Mouse (Mus musculus) granulocyte monocyte progenitor cell, adult 5-6 weeks (primary cell): ENCODE measurements around the gene Lsm14b. TPM values are rescaled to one million over a fixed set of nuclear protein-coding genes. Genes with fewer than 3 reads are reported as not detected.
A peak's percentile ranks its signal among the peaks of the same experiment; 100 is the strongest.

Source experiments
- ATAC-seq: replicated peaks from 2 replicates; pipeline ENCODE4 v1.8.0; 2016; ENCODE audit warnings: mild to moderate bottlenecking, moderate TSS enrichment, inconsistent platforms; ENCODE audit not compliant: poor library complexity, severe bottlenecking
- total RNA-seq, 2 experiments: library from RNA; stranded (forward) in 1 of 2; stranded (reverse) in 1 of 2; fragments of 200-712, 200-1000 nt in 1 of 2; fragments of >200 nt in 1 of 2; fragmentation: Nextera tagmentation in 1 of 2; gene quantifications; 2 replicates each; pipeline ENCODE4 v1.2.3; 2014 to 2017

Lsm14b gene
- total RNA-seq, 2 experiments from 2014 or later, result 11.6 to 20.2 TPM

DNA sequence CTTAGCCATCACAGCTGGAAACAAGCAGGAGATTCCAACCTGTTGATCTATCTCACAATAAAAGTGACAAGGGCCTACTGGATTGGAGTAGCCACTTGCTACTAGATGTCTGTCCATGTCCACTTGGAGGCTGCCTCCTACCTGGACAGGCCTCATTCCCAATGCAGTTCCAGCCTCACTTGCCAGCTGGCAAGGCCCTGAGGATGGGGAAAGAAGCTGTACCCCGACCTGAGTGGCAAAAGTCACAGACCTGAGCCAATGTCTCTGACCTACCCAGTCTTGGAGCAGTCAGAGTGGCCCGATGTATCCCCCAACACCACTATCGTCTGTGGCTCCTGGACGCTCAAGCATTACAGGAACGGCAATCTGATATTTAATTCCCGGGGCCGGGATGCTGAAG, 11.1 kb upstream of the Lsm14b start:
- ATAC-seq, result no peak

DNA sequence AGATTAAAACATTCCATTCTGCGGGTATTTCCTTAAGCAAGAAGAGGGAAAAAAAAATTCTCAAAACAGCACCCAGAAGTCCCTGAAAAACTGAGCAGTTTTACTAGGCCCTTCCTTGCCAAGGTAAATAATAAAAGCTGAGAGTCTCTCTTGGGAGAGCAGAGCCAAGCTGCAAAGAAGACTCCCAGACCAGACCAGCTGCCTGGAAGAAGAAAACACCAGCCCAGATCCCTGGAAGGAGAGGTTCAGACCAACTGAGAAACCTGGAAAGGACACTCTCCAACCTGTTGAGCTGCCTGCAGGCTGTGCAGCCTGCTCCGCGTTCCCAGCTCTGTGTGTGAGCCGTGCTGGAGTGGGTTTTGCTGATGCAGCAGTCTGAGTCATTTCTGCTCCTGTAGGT, 7.2 kb upstream of the Lsm14b start:
- no peak for ATAC-seq

DNA sequence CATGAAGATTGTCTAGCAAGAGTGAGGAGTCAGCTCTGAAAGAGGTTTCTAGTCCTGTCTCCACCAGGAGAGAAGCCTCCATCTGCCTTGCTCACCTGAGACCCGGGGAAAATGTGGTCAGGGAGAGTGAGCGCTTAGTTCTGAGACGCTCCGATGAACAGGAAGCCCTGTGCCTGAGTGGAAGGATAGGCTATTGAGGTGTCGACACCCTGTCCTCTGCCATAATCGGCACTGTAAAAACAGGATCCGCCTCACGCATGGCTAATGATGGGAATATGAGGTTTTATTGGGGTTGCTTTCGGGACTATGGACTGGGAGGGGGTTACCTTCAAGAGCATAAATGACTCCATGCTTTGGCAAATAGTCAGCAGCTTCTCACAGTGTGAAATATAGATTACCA, 6.2 kb upstream of the Lsm14b start:
- ATAC-seq, result no peak

DNA sequence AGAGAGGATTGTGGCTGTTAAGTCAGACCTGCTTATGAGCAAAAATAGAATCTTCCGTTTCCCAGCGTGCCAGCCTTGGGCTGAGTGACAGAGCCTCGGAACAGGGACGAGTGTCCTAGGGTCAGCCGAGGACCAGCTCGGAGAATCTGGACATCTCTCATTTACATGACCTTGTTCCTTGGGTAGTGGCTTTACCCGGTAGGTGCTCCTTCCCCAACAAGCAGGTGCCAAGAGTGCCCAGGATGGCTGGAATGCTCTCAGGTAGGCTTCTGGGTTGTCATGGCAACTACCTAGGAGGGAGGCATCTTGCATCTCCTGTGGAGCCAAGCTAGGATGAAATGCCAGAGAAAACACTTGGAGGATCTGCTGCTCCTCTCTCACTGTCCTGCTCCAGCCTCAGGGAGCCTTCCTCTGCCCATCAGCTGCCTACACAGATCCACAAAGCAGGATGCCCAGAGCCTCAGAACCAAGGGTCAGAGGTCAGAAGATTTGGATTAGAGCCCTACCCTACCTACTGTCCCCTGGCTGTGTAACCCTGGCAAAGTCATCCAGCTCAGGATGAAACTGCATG, 4.6 kb upstream of the Lsm14b start:
- no peak for ATAC-seq

DNA sequence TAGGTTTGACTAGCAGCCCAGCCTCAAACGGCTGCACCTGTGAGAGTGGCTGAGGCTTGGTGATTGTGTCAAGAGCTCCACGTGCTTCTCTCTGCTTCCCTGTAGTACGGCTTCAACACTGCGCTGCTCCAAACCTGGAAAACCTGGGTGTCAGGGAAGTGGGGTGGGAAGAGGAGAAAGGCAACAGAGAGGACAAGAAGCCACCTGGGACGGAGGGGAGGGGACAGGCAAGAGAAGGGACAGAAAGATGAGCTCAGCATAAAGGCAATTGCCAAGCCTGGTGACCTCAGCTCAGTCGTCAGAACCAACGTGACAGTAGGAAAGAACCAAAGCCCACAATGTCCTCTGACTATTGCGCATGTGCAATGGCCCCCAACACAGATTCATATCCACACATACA, 3.9 kb upstream of the Lsm14b start:
- no peak for ATAC-seq

DNA sequence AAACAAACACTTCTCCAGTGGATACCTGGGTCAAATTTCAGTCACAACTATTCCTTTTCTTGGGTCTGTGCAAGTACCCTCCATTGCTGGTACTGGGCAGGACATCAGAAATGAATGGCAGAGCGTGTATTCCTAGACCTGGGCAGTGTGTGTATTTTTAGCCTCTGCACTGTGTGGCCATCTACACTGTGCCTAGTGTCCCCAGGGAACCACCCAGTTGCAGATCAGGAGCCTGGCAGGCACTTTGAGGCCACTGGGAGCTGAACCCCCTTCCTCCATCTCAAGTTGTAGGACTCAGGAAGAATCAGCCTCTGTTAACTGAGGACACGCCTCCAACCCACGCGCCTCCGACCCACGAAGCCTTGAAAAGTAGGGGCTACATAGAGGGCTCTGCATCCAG, 2.0 kb upstream of the Lsm14b start:
- no peak for ATAC-seq

DNA sequence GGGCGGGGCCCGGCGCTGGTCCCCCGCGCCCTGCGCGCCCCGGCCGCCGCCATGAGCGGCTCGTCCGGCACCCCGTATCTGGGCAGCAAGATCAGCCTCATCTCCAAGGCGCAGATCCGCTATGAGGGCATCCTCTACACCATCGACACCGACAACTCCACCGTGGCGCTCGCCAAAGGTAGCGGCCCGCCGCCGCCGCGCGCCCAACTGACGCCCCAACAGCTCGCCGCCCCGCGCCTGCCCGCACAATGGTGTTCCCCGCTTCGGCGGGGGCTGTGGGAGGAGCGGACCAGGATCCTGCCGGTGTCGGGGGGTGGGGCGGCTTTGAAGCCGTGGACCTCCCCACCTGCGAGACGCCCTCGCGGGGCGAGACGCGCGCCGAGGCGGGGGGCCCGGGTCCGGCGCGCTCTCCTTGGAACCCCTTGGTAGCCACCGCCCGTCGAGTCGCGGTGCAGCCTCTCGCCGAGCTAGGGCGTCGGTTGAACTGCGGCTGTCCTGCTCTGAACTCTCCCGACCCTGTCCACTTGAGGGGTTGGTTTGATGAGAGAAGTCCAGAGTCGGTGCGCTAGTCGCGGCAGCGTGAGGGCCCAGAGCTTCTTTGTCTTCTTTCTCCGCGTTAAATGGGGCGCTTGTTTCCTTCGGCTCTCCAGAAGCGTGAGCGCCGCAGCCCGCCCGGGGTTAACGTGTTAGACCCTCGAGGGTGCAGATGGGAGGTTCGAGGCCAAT, 511 bp downstream of the Lsm14b start:
- ATAC-seq, result 0 out of 2 replicates have a peak, but pooled peaks have one; percentile 1

DNA sequence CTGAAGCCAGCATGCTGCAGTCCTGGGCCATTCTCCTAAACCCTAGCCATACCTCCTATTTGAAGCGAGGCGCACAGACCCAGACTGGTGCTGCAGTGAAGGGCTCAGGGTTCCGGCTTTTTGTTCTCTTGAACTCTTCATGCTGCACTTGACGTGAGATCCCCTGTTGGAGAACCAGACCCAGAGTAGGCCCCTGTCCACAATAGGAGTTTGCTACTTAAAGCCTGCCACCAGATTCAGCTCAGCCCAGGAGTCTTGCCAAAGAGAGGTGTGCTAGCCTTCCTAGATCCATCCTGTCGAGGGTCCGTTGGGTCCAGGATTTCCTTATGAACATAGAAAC, 1.0 kb downstream of the Lsm14b start:
- no peak for ATAC-seq

DNA sequence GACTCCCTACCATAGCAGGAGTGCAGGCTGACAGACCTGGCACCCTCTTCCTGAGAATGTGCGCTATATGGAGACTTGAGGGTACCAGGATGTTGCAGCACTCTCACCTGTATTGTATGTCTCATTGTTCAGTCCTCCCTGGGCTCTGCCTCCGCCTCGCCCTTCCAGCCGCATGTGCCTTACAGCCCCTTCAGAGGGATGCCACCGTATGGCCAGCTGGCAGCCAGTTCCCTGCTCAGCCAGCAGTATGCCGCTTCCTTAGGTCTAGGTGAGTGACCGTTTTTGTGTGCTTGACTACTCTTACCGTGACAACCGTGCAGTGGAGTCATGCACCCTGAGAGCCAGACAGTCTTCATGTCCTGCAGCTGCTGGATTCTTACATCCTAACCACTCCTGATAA, 3.0 kb downstream of the Lsm14b start:
- ATAC-seq, result no peak

DNA sequence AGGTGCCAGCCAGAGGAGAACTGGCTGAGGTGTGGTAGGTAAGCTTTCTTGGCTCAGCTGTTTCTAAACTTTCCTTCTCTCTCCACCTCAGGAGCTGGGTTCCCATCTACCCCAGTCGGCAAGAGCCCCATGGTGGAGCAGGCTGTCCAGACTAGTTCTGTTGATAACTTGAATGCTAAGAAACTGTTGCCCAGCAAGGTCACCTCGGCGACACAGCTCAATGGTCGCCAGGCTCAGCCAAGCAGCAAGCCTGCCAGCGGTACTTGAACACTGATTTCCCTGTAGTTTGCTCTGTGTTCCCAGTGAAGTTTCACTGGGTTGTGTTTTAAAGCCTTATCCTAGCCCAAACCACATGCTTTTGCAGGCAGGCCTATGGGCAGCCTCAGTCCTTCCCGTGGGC, 6.5 kb downstream of the Lsm14b start:
- no peak for ATAC-seq

DNA sequence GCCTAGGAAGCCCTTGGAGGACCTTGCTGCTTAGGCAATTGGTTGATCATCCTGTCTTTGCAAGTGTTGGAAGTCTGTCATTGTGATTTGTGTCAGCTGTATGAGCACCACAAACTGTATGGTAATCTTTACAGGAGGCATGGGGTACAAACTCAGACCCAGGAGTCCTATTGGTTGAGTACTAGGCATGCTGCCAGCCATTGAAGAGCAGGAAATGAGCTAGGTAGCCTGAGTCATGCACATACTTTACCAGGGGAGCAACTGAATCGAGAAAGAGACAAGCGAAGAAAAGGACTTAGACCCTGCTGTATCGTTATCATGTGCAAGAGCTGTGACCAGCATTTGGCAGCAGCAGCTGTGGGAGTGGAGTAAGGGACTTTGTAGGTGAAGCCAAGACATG, 8.1 kb downstream of the Lsm14b start:
- no peak for ATAC-seq

DNA sequence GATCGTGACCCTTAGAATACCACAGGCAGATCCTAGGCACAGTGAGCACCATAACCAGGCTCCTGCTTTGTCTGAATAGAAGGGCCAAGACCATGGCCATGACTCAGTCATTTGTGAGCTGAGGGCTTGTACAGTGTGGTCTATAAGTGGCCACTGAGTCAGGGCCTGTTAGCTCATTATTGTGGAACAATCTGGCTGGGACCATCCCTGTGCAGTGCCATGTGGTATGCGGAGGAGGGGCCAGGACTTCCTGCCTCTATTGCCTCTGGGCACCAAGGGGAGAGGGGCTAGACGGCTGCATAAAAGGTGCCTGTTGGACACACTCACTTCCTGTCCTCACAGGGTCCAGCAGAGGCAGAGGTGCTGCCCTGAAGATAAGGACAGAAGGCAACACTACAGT, 9.2 kb downstream of the Lsm14b start:
- ATAC-seq, result peak; percentile 35

DNA sequence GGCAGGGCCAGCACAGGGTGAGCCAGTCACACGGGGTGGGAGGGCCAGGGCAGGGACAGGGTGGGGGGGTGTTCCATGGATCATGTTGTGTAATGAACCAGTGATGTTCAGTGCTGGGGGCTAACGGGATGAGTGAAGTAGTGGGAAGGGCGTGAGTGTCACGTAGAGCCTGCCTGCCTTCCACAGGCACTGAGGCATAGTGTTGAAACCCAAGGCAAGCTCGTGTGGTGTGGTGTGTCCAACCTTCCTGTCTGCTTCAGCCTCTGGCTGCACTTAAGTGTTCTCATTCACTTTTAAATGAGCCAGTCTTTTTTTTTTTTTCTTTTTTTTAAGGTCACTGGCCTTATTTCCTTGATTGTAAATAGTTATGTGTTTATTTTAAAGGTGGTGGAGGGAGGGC, 10.0 kb downstream of the Lsm14b start:
- ATAC-seq, result peak; percentile 54

DNA sequence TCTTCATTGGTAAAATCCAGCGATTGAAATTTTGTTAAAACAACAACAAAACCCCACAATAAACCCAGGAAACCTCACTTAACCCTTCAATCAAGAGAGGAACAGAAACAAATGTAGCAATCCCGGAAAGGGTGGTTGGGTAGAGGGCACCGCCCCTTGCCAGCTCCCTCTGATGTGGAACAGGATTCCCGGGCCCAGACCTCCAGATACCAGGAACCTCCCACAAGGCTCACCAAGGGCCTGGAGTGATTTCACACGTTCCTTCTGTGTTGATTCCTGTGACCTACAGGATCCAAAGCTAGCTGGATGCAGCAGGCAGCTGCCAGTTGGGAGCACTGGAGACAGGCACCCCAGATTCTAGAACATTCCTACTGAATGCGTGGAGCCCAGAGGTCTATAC, 15.6 kb downstream of the Lsm14b start:
- peak; percentile 62 for ATAC-seq

DNA sequence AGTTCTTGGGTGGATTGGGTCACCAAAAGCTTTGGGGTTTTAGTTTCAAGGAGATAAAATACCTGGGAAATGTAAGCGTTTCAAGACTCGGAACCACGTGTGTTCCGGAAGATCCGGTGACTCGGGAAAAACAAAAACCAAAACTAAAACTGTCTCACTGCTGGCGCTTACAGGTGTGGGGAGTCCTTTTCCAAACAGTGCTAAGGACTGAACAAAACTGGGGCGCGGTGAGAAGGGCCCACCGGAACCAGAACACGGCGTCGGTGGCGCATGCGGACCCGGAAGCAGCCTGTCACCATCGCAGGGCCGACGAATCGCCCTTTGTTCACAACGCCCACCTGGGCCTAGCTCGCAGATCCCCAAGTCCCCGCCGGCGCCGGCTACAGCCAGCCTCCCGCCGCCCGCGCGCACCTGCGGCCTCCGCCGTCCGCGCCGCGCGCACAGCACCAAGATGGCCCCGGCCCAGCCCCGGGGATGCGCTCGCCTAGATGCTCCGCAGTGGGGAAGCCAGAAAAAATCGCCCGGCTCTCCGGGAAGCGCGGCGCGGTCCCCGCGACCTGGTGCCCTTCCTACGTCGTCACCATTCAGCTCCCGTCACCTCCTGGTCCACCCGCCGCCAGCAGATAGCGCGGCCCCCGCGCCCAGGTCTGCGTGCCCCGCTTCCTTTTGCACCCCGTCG, 16.9 kb downstream of the Lsm14b start:
- ATAC-seq, result 0 out of 2 replicates have a peak, but pooled peaks have one; percentile 1

DNA sequence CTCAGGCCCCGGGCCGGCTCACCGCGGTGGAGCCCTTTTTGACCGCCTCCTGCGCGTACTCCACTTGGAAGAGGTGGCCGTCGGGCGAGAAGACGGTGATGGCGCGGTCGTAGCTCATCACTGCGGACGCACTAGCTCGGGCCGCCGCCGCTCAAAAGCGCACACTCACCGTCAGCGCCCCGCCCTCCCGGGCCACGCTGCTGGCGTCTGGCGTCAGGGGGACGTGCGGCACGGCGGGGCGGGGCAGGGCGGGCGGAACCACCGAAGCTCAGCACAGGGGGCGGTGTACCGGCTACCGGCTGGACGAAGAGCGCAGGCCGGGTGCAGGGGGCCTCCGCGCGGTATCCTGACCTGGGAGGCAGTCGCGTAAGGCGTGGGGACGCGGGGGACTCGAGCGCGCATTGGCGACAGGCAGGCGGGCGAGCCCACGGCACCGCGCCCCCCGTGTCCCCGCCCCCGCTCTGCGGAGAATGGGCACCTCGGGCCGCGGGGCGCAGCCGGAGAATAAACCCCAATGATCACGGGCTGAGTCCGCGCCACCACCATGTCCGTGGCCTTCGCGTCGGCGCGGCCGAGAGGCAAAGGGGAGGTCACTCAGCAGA, 17.6 kb downstream of the Lsm14b start, which contains the start of the genes Psma7 and Ss18l1:
Gene Psma7, minus strand, starts transcription at position 178 of the 602 bp plus-strand sequence.
Gene Ss18l1, plus strand, starts transcription at position 254 of the 602 bp plus-strand sequence.
- ATAC-seq, result peak; percentile 53

DNA sequence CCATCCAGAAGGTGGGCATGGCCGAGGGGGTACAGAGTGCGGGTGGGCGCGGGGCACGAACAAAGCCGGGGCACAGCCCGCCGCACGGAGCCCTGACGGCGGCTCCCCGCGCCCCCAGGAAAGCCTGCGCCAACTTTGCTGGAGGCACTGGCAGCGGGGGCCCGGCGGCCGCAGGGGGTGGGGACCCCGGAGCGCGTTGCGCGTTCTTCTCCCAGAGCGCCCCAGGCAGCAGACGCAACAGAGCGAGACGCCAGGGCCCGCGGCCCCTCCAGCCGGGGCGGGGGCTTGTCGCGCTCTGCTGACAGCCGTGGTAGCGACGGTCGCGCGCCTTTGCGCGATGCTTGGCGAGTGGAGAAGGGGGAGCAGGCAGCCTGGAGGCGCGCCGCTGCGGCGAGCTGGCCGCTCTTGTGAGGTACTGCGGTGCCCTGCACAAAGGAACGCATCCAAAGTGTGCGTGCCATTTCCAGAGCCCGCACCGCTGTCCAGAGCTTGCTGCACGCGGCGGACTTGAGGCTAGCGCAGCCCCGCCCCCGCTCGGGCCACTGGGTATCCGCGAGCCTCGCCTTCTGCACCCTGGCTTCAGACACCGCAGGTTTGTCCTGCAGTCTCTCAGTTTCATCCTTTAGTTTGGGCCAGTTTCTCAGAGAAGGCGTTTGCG, 18.2 kb downstream of the Lsm14b start:
- ATAC-seq, result peak; percentile 16

DNA sequence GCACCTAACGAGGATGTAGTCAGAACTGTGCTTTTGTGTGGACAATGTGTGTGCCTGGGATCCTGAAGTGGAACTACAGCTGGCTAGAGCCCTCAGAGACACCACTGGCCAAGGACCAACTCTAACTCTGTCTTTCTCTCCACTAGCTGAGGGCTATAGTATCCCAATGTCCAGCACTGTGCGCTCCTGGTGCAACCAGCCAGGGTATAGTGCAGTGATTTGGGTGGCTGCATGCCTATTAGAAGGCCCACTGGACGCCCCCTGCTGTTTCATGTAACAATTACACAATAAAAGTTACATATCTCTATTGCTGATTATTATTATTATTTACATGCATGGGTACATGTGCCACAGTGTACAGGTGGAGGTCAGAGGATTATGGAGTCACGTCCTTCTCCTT, 20.5 kb downstream of the Lsm14b start:
- peak; percentile 13 for ATAC-seq

DNA sequence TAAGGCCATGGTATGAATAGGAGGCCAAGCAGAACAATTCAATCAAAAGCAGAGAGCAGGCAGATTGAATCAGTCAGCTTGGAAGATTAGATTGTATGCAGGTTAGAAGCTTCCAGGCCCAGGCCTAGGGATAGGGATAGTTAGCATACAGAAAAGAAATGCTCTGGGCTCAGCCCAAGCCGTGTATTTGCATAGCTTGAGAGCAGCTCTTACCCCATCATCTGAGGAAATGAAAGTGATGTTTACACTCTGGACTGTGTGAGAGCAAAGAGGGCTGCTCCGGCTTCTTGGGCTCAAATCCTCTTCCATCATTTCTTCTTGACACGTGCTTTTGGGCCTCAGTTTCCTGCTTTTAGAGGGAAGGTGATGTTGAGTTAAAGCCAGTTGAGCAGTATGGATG, 22.8 kb downstream of the Lsm14b start:
- no peak for ATAC-seq

DNA sequence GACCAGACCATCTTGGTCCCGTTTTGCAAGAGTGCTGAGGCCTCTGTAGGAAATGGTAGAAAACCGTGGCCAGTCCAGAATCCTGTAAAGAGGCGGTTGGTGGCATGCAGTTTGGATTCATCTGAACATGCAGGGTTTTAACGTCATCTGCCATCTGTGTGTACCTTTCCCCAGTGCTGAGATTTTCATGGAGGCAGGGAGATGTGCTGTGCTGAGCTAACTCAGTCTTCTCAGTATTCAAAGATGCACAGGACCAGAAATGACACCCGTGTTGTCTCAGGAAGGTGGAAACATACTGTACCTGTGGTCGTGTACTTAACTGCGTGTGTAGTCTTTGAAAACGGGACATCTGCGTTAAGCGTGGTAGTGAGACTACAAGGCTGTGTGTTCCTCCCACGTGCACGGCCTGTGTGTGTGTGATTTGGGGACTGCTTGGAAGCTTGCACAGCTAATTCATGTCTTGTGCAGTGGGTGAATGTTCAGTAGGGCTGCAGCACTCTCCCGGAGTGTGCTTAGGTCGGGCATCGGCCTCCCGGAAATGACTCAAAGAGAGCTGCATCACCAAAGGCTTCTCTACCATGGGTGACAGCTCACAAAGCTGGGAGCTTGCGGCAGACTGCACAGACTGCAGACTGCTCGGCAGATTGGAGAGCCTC, 23.3 kb downstream of the Lsm14b start:
- no peak for ATAC-seq
